Mouse (Mus musculus) ES-Bruce4 (cell line): Measurements from ENCODE around the gene Ndufb4. TPM values are rescaled to one million over a fixed set of nuclear protein-coding genes. Genes with fewer than 3 reads are reported as not detected.

Experiments
- H3K27ac ChIP-seq: 2 replicates; pipeline ENCODE4 v1.5.1; 2012; ENCODE audit warnings: low read length, inconsistent platforms; ENCODE audit not compliant: insufficient read depth
- H3K27me3 ChIP-seq: 2 replicates; pipeline ENCODE4 v1.6.1; 2012; ENCODE audit warnings: mild to moderate bottlenecking, low read length, inconsistent platforms; ENCODE audit not compliant: control insufficient read depth, poor library complexity, insufficient read depth, severe bottlenecking
- H3K36me3 ChIP-seq: 2 replicates; pipeline ENCODE4 v1.6.1; 2012; ENCODE audit warnings: inconsistent platforms, mild to moderate bottlenecking, low read length, moderate library complexity; ENCODE audit not compliant: control insufficient read depth, poor library complexity, insufficient read depth, severe bottlenecking
- H3K4me1 ChIP-seq: one replicate; pipeline ENCODE4 v1.8.1; 2011; ENCODE audit warnings: low read length; ENCODE audit not compliant: control insufficient read depth, insufficient read depth
- H3K4me3 ChIP-seq: 2 replicates; pipeline ENCODE4 v1.5.1; 2011; ENCODE audit warnings: low read depth, mild to moderate bottlenecking, low read length
- H3K9ac ChIP-seq: 2 replicates; pipeline ENCODE4 v1.6.1; 2012; ENCODE audit warnings: low read depth, mild to moderate bottlenecking, inconsistent platforms; ENCODE audit not compliant: poor library complexity, severe bottlenecking
- H3K9me3 ChIP-seq: replicated peaks from 2 replicates; pipeline ENCODE4 v1.6.1; 2012; ENCODE audit warnings: mild to moderate bottlenecking, low read length, inconsistent platforms; ENCODE audit not compliant: control insufficient read depth, poor library complexity, insufficient read depth, severe bottlenecking
- CTCF ChIP-seq: IDR thresholded peaks from one replicate; pipeline ENCODE4 v1.8.1; 2011; ENCODE audit warnings: low read depth, low read length
- EP300 ChIP-seq: IDR thresholded peaks from 2 replicates; pipeline ENCODE4 v1.6.1; 2011; ENCODE audit warnings: low read depth, low read length; ENCODE audit not compliant: insufficient read depth
- POLR2A ChIP-seq: IDR thresholded peaks from one replicate; pipeline ENCODE4 v1.8.1; 2011; ENCODE audit warnings: low read length; ENCODE audit not compliant: insufficient read depth
- polyA plus RNA-seq: library from polyadenylated mRNA; stranded (reverse); fragments of >200 nt; gene quantifications from 2 replicates; pipeline ENCODE4 v1.2.4, GENCODE M21; 2011; ENCODE audit warnings: low read depth; ENCODE audit not compliant: missing spikeins, insufficient read depth, insufficient read length

Gene Ndufb4
- polyA plus RNA-seq, 1 experiment, result 93.9 TPM

DNA sequence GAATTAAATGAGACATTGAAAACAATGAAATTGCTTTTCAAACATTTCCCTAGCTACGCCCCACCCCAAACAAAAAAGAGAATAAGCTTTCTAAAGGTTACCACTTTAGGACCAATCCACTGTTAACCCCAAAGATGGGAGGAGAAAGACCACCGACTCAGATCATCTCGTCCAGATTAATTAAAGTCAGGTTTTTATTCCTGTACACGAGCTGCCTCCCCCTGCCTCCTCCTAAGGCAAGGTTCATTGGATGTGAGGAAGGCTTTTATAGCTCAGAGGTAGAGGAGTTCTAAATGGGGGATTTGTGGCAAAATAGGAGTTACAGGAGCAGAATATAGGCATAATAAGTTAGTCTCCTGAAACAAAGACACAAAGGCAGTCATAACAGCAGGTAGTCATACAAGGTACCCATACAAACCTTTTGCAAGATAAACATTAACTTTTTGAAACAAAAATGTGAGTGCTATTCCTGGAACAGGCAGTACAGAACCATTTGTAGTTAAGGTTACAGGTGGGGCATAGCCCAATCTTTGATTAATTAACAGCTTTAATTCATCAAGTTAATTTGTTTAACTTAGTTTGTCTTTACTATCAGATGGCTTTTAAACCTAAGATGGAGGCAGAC, 690 bp upstream of the Ndufb4 start:
- Histone ChIP-seq H3K9me3 (no peaks in the 10 kb centered on the region), H3K4me1 (no peaks in the 10 kb centered on the region), H3K4me3 (no peak overlapping the region), H3K27me3 (no peaks in the 10 kb centered on the region), H3K27ac (peak overlapping the region; percentile 74), H3K36me3 (no peaks in the 10 kb centered on the region), H3K9ac (no peak overlapping the region)
- TF ChIP-seq EP300 (no peak), CTCF (no peak), POLR2A (no peak)

DNA sequence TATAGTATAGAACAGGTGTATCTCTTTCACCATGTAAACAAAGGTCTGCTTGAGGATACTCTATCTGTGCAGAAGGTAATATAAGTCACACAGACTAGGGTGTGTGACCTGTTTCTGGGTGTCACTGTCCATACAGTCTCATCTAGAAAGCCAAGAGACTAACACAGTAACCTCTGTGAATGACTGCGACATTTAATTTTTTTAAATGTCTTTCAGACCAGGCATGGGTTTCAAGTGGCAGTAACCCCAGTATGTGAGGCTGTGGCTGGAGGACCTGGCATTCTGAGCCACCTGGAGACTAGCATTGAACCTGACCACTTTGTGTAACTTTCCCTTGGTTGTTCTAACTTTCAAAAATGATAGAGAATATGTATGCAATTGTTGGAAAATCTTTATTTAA, 1.2 kb downstream of the Ndufb4 start:
- Histone ChIP-seq H3K9me3 (no peaks in the 10 kb centered on the region), H3K36me3 (peaks cover 3% of the 10 kb centered on the region; the same call in 1 of the 2 replicates), H3K4me1 (no peaks in the 10 kb centered on the region), H3K27me3 (no peaks in the 10 kb centered on the region), H3K27ac (no peak overlapping the region), H3K4me3 (peak overlapping the region; percentile 37; the same call in 1 of the 2 replicates), H3K9ac (peak overlapping the region; percentile 91; the same call in 1 of the 2 replicates)
- TF ChIP-seq CTCF (no peak), EP300 (no peak), POLR2A (no peak)

DNA sequence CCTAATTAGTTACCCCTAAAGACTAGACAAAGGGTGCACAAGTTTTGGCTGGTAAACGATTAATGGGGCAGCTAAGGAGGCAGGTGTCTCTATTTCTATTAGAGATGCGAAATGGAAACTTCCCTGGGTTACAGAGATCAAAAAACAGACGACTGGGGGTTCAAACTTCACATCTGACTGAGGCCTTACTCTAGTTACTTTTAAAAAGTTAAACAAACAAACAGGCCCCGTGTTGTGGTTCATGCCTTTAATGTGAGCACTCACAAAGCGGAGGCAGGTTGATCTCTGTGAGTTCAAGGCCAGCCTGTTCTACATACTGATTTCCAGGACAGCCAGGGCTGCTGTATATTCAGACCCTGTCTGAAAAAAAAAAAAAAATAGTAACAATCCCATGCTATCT, 1.6 kb downstream of the Ndufb4 start:
- Histone ChIP-seq H3K9ac (peak overlapping the region; percentile 91; the same call in 1 of the 2 replicates), H3K27ac (no peak overlapping the region), H3K4me1 (no peaks in the 10 kb centered on the region), H3K27me3 (no peaks in the 10 kb centered on the region), H3K4me3 (no peak overlapping the region), H3K36me3 (peaks cover 7% of the 10 kb centered on the region), H3K9me3 (no peaks in the 10 kb centered on the region)
- TF ChIP-seq EP300 (no peak), CTCF (no peak), POLR2A (no peak)

DNA sequence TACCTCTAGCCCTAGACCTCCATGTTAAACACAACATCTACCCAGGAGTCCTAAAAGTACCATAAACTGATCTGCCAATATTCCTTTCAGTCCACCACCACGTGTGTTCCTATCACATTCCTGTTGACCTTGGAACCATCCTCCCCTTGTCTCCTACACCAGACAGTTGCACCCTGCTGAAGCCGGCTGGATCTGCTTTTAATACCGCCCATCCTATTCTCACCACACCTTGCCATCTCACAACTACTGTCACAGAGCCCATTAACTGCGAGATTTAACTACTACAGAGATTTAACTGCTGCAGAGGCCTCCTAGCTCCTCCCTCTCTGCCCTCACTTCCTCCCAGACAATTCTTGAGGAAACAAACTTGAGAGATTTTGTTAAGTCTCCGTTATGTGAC, 2.8 kb downstream of the Ndufb4 start:
- H3K4me3 ChIP-seq, result no peak overlapping the region
- no peaks in the 10 kb centered on the region for H3K9me3 ChIP-seq
- H3K27ac ChIP-seq, result peak overlapping the region; percentile 70; the same call in 1 of the 2 replicates
- peaks cover 1% of the 10 kb centered on the region for H3K4me1 ChIP-seq
- TF ChIP-seq POLR2A, result no peak
- no peak for TF ChIP-seq CTCF
- TF ChIP-seq EP300, result peak; percentile 45; the same call in 1 of the 2 replicates
- peaks cover 15% of the 10 kb centered on the region for H3K36me3 ChIP-seq
- H3K9ac ChIP-seq, result 0 out of 2 replicates have a peak overlapping the region, but pooled peaks have one; percentile 10
- H3K27me3 ChIP-seq, result no peaks in the 10 kb centered on the region

DNA sequence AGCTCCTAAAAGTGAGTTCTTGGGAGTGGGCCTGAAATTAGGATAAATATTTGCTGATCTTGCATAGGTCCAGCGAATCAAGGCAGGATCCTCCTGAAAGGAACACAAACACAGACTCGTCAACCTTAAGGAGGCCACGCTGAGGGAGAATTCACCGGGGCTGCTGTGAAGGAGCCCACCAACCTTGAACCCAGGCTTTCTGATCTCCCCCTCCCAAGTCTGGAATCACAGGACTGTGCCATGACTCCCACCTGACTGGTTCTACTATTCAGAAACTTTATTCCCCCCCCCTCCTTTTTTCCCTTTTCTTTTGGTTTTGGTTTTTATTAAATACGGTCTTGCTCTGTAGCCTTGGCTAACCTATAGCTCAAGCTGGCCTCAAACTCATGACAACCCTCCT, 5.2 kb downstream of the Ndufb4 start:
- peaks cover 16% of the 10 kb centered on the region for H3K36me3 ChIP-seq
- no peak for TF ChIP-seq POLR2A
- TF ChIP-seq CTCF, result no peak
- no peak for TF ChIP-seq EP300

DNA sequence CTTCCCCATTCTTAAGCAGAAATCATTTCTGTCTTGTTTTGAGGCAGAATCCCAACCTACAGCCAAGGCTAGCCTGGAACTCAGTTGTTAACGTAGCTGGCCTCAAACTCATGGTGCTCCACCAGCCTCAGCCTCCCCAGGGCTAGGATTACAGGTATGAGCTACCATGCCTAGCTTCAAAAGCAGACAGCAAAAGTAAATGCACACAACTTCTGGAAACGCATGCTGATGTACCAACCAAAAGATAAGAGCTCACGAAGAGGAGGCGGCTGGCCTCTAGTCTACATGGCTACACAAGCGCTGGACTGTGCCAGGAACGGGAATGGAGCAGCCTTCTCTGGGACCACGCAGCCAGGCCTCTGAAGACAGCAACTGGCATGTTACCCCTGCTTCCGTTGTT, 6.3 kb downstream of the Ndufb4 start:
- no peak for TF ChIP-seq EP300
- no peak for TF ChIP-seq POLR2A
- no peak for TF ChIP-seq CTCF
- Histone ChIP-seq H3K4me1 (peaks cover 1% of the 10 kb centered on the region), H3K36me3 (peaks cover 16% of the 10 kb centered on the region), H3K4me3 (no peak overlapping the region), H3K27me3 (no peaks in the 10 kb centered on the region), H3K27ac (no peak overlapping the region), H3K9ac (no peak overlapping the region), H3K9me3 (no peaks in the 10 kb centered on the region)

More for the DNA sequence above, 5.2 kb downstream of the Ndufb4 start:
- peaks cover 1% of the 10 kb centered on the region for H3K4me1 ChIP-seq
- H3K27me3 ChIP-seq, result no peaks in the 10 kb centered on the region
- no peak overlapping the region for H3K4me3 ChIP-seq
- no peaks in the 10 kb centered on the region for H3K9me3 ChIP-seq
- no peak overlapping the region for H3K27ac ChIP-seq
- H3K9ac ChIP-seq, result no peak overlapping the region
